Mouse (Mus musculus) thymus, adult 2 months (tissue): ENCODE measurements around the gene Tcf12. TPM values are rescaled to one million over a fixed set of nuclear protein-coding genes. Genes with fewer than 3 reads are reported as not detected.

ENCODE experiments used
- DNase-seq: peaks from one replicate; pipeline ENCODE4 v3.0.0; 2021
- H3K27ac ChIP-seq: fragments of 200-500 bp; 2 replicates; pipeline ENCODE4 v1.5.1; 2012; ENCODE audit warnings: low read length, control low read depth; ENCODE audit not compliant: control insufficient read depth, insufficient read depth
- H3K27me3 ChIP-seq: fragments of 200-500 bp; 2 replicates; pipeline ENCODE4 v1.6.1; 2012; ENCODE audit warnings: mild to moderate bottlenecking, low read length, moderate library complexity, mixed read lengths; ENCODE audit not compliant: control insufficient read depth, insufficient read depth
- H3K36me3 ChIP-seq: fragments of 200-500 bp; 2 replicates; pipeline ENCODE4 v1.6.1; 2012; ENCODE audit warnings: mild to moderate bottlenecking, low read length, moderate library complexity; ENCODE audit not compliant: control insufficient read depth, insufficient read depth
- H3K4me1 ChIP-seq: fragments of 200-500 bp; replicated peaks from 2 replicates; pipeline ENCODE4 v1.6.1; 2012; ENCODE audit warnings: low read length; ENCODE audit not compliant: control insufficient read depth, insufficient read depth
- H3K4me3 ChIP-seq: fragments of 200-500 bp; 2 replicates; pipeline ENCODE4 v1.5.1; 2012; ENCODE audit warnings: mild to moderate bottlenecking, low read length, control low read depth, moderate library complexity; ENCODE audit not compliant: control insufficient read depth, insufficient read depth
- CTCF ChIP-seq: fragments of 200-500 bp; IDR thresholded peaks from 2 replicates; pipeline ENCODE4 v1.5.1; 2012; ENCODE audit warnings: mild to moderate bottlenecking, control low read depth, low read length, moderate library complexity, borderline replicate concordance; ENCODE audit not compliant: control insufficient read depth, poor library complexity, insufficient read depth; ENCODE audit errors: extremely low read depth
- POLR2A ChIP-seq: fragments of 200-500 bp; IDR thresholded peaks from 2 replicates; pipeline ENCODE4 v1.6.1; 2012; ENCODE audit warnings: mild to moderate bottlenecking, low read length, control low read depth, moderate library complexity; ENCODE audit not compliant: control insufficient read depth, poor library complexity, insufficient read depth; ENCODE audit errors: extremely low read depth
- WGBS: fragments of 180-500 bp; shearing (Covaris S2); methylation state at CpG from one replicate; pipeline ENCODE4 v1.1.7; 2018; 5-methylcytosine and 5-hydroxymethylcytosine counted together
- polyA plus RNA-seq: library from polyadenylated mRNA; depleted of rRNA; stranded (reverse); fragments of >200 nt; gene quantifications from 2 replicates; pipeline ENCODE4 v1.2.3, GENCODE M21; 2012; rRNA removed

The Tcf12 gene
- polyA plus RNA-seq, result 401 and 416 TPM in 2 replicates

DNA sequence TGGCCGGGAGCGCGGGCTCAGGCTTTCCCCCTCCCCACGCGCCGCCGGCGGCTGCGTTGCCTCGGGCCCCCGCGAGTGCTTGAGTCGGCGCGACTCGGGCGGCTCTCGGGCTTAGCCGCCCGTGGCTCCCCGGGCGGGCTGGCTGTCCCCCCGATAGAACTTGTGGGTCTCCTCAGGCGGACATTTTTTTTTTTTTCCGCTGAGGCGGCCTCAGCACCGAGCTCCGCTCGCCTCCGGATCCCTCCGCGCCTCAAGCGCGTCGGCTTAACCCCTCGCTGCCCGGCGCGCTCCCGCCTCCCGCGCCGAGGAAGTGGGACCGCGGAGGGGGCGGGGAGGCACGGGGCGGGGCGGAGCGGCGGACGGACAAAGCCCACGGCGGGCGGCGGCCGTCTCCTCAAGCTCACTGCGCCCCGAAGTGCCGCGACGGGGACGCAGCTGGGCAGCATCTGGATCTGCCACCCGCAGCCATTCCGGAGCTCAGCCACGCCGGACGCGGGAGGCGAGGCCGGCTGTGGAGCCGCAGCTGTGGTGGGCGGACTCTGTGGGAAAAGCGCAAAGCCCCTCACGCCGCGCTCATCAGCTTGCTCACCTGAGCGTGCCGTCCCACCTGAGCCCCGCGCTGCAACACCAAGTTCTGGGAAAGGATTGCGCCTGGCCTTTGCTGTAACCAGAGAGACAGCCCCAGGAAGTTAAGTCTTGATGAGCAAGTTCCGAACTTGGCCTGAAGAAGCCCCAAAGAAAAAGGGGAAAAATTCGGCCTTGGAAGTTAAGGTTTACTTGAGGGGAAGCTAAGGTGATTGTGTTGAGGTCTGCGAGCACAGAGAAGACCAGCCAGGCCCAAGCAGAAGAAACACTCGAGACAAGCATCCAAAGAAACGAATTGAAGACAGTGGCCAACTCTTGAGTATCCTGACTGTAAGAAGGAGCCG is at the start of gene Tcf12:
Gene Tcf12 (minus strand): TSS at position 250 of the 929 bp plus-strand sequence.
- 2% methylated on average over 88 of the region's 88 CpGs for WGBS
- peak; percentile 87 for DNase-seq
- TF ChIP-seq CTCF (no peak), POLR2A (peak; percentile 62)
- Histone ChIP-seq H3K4me1 (peaks cover 4% of the 10 kb centered on the region; the same call in 1 of the 2 replicates), H3K4me3 (peak within 1 kb of the TSS; percentile 97), H3K36me3 (peaks cover 7% of the 10 kb centered on the region; the same call in 1 of the 2 replicates), H3K27me3 (no peaks in the 10 kb centered on the region), H3K27ac (peak within 1 kb of the TSS; percentile 73)

DNA sequence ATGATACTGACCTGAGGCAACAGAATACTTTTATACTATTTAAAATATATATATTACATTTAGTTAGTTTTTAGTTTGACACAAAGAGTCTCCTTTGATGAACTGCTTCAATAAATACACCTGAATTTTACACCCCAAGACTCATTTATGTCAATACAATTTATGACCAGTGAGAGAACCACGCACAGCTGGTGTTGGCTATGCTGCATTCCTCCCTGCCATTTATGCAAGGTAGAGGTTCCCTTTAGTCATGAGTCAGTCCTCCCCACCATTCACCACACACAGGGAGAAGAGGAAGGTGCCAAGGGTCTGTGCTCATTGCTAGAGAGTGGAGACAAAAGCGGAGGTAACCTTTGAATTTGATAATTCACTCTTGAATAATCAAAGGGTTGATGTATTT is 46.7 kb upstream of the Tcf12 start:
- H3K36me3 ChIP-seq, result no peaks in the 10 kb centered on the region
- H3K27me3 ChIP-seq, result no peaks in the 10 kb centered on the region
- peaks cover 2% of the 10 kb centered on the region; the same call in 1 of the 2 replicates for H3K4me1 ChIP-seq
- no peak overlapping the region for H3K27ac ChIP-seq
- TF ChIP-seq CTCF (no peak), POLR2A (no peak)
- WGBS, result 66% methylated on average over 2 of the region's 2 CpGs
- DNase-seq, result no peak
- no peak overlapping the region for H3K4me3 ChIP-seq

- TF ChIP-seq POLR2A (no peak), CTCF (no peak)
- no peak overlapping the region for H3K4me3 ChIP-seq
- DNase-seq, result no peak
- H3K4me1 ChIP-seq, result peaks cover 2% of the 10 kb centered on the region; the same call in 1 of the 2 replicates
- no peaks in the 10 kb centered on the region for H3K36me3 ChIP-seq
- no peaks in the 10 kb centered on the region for H3K27me3 ChIP-seq
- WGBS, result 92% methylated on average over 1 of the region's 1 CpGs
- H3K27ac ChIP-seq, result no peak overlapping the region
These were observed 45.4 kb upstream of the Tcf12 start for GRCm38 (mm10) chr9:72157091-72157490.

DNA sequence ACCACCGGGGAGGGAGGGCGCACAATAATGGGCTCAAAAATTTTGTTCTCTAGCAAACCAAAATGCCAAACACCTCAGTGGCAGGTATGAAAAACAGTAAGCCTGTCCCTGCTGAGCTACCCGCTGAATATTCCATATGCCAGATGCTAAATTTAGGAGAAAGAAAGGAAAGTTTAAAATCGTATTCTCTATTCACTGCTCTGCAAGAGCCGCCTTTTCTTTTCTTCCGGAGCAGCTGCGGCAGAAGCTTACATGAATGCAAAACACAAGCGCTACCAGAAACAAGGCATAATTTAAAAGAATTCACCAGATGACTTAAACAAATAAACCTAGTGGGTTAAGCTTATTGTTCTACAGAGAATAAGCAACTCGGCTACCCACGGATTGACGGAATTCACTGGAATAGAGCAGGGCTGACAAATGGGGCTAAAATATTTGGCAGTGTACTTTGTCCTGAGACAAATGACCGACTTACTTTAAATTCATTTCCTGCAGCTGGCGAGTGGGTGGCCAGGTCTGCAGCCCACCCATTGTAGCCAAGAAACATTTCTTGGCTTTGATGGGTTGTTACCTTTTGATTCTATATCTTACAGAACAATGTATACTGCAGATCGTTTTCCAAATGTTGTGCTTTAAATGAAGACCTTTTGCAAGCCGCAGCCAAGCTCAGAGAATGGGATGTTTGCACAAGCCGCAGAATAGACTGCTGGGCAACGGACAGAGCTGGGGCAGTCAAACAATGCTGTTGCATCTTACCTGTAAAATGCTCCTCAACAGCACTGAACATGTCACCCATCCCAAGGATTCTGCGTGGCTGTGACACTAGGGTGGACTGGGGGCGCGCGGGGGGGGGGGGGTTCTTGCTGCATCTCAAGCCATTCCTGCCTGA is 43.8 kb upstream of the Tcf12 start:
- Histone ChIP-seq H3K36me3 (no peaks in the 10 kb centered on the region), H3K4me3 (no peak overlapping the region), H3K27ac (no peak overlapping the region), H3K4me1 (peaks cover 2% of the 10 kb centered on the region; the same call in 1 of the 2 replicates), H3K27me3 (no peaks in the 10 kb centered on the region)
- no peak for DNase-seq
- no peak for TF ChIP-seq CTCF
- TF ChIP-seq POLR2A, result no peak
- 32% methylated on average over 21 of the region's 21 CpGs for WGBS

GRCm38 (mm10) chr9:72144148-72144547 is 32.5 kb upstream of the Tcf12 start:
- Histone ChIP-seq H3K4me1 (no peaks in the 10 kb centered on the region), H3K27ac (no peak overlapping the region), H3K36me3 (no peaks in the 10 kb centered on the region), H3K4me3 (no peak overlapping the region), H3K27me3 (no peaks in the 10 kb centered on the region)
- WGBS, result 79% methylated on average over 5 of the region's 5 CpGs
- TF ChIP-seq POLR2A (no peak), CTCF (no peak)
- no peak for DNase-seq

DNA sequence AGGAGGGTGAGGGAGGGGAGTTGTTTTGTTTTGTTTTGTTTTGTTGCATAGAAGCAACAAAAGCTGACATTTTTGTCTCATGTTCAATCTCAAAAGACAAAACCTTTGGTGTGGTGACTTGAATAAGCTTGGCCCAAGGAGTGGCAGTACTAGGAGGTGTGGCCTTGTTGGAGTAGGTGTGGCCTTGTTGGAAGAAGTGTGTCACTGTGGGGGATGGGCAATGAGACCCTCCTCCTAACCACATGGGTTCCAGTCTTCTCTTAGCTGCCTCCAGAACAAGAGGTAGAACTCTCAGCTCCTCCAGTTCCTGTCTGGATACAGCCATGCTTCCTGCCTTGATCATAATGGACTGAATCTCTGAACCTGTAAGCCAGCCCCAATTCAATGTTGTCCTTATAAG is 26.2 kb upstream of the Tcf12 start:
- no peak overlapping the region for H3K4me3 ChIP-seq
- DNase-seq, result no peak
- H3K36me3 ChIP-seq, result no peaks in the 10 kb centered on the region
- H3K27me3 ChIP-seq, result no peaks in the 10 kb centered on the region
- 0 out of 2 replicates have a peak, but pooled peaks cover 2% of the 10 kb centered on the region for H3K4me1 ChIP-seq
- no peak overlapping the region for H3K27ac ChIP-seq
- TF ChIP-seq CTCF, result no peak
